Mouse (Mus musculus) intestine, embryonic 14.5 days (tissue): ENCODE measurements at regions not wholly inside any gene's neighbourhood (a gene's known extent, or its start where the extent isn't known, plus 50 kb on each side); places are given as distances from the start of the nearest gene placed in this dataset.

Experiments used
- ATAC-seq: fragments of 200-750 bp; cut with Nextera tagmentation; replicated peaks from 2 replicates; pipeline ENCODE4 v1.8.0; 2017; ENCODE audit warnings: low read depth, moderate number of reproducible peaks, moderate TSS enrichment, moderate library complexity; ENCODE audit not compliant: low FRiP score, low TSS enrichment
- DNase-seq: peaks from one replicate; pipeline ENCODE4 v3.0.0-alpha.2; 2018; ENCODE audit warnings: low spot score
- H3K27ac ChIP-seq: fragments of 300-500 bp; sonication (generic); 2 replicates; pipeline ENCODE4 v1.5.1; 2014; ENCODE audit warnings: low read depth, mild to moderate bottlenecking, control low read depth
- H3K27me3 ChIP-seq: fragments of 300-500 bp; sonication (generic); replicated peaks from 2 replicates; pipeline ENCODE4 v1.6.1; 2014; ENCODE audit warnings: low read length, control low read depth; ENCODE audit not compliant: control insufficient read depth, insufficient read depth
- H3K36me3 ChIP-seq: fragments of 300-500 bp; sonication (generic); 2 replicates; pipeline ENCODE4 v1.6.1; 2014; ENCODE audit warnings: low read length, control low read depth; ENCODE audit not compliant: control insufficient read depth, insufficient read depth
- H3K4me1 ChIP-seq: fragments of 300-500 bp; sonication (generic); replicated peaks from 2 replicates; pipeline ENCODE4 v1.6.1; 2014; ENCODE audit warnings: low read length, control low read depth, mixed read lengths; ENCODE audit not compliant: control insufficient read depth, insufficient read depth
- H3K4me2 ChIP-seq: fragments of 300-500 bp; sonication (generic); 2 replicates; pipeline ENCODE4 v1.6.1; 2014; ENCODE audit warnings: low read length
- H3K4me3 ChIP-seq: fragments of 300-500 bp; sonication (generic); 2 replicates; pipeline ENCODE4 v1.5.1; 2014; ENCODE audit warnings: low read depth, low read length, control low read depth, mixed read lengths
- H3K9ac ChIP-seq: fragments of 300-500 bp; sonication (generic); 2 replicates; pipeline ENCODE4 v1.6.1; 2014; ENCODE audit warnings: mild to moderate bottlenecking, low read length
- H3K9me3 ChIP-seq: fragments of 300-500 bp; sonication (generic); 2 replicates; pipeline ENCODE4 v1.6.1; 2016; ENCODE audit warnings: low read length, control low read depth; ENCODE audit not compliant: control insufficient read depth
- WGBS: fragments of 180-500 bp; shearing (Covaris S2); extraction: QIAGEN DNeasy Blood & Tissue Kit; methylation state at CpG from one replicate; pipeline ENCODE4 v1.1.7; 2014; 5-methylcytosine and 5-hydroxymethylcytosine counted together

DNA sequence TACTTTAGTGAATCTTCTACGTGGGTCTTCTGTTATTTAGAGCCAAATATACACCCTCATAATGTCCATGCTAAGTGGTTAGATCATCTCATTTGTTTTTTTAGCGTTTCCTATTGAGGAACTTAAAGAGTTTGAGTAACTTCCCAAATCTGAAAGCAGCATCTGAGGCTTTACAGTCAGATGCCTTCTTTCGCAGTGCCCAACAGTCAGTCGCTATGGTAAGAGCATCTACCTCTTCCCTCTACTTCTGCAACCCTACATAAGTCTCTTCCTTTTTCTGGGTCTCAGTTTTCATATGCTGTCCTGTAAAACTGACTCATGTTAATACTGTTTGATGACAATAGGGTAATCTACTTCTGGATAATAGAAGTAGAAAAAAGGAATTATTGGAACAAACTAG is 146.8 kb downstream of the Ktn1 start:
- no peak overlapping the region for H3K9ac ChIP-seq
- 0 out of 2 replicates have a peak, but pooled peaks cover 3% of the 10 kb centered on the region for H3K27me3 ChIP-seq
- no peak overlapping the region for H3K4me3 ChIP-seq
- ATAC-seq (no peak), DNase-seq (no peak)
- 86% methylated on average over 4 of the region's 4 CpGs for WGBS
- no peaks in the 10 kb centered on the region for H3K9me3 ChIP-seq
- no peaks in the 10 kb centered on the region for H3K36me3 ChIP-seq
- H3K4me1 ChIP-seq = 0 out of 2 replicates have a peak, but pooled peaks cover 5% of the 10 kb centered on the region
- H3K27ac ChIP-seq = no peak overlapping the region
- no peak overlapping the region for H3K4me2 ChIP-seq

DNA sequence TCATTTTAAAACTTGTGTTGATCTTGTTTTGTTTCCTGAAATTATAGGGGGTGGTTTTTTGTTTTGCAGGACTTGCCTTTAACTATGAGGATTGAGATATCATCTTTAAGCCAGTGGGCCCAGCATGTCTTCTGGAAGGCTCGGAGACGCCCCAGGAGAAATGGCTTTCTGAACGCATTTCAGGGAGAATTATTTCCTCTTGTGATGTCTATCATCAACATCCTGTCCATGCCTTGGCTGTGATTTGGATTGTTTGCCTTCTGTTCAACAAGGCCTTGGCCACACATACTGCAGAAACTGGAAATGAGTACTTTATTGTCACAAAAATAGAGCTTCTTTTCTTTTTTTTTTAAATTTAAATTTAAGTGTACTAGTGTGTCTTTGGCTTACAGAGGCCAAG is 150.0 kb downstream of the Ktn1 start:
- H3K36me3 ChIP-seq = no peaks in the 10 kb centered on the region
- H3K4me2 ChIP-seq = no peak overlapping the region
- H3K4me1 ChIP-seq = 0 out of 2 replicates have a peak, but pooled peaks cover 5% of the 10 kb centered on the region
- 62% methylated on average over 3 of the region's 3 CpGs for WGBS
- DNase-seq (no peak), ATAC-seq (no peak)
- H3K9me3 ChIP-seq = no peaks in the 10 kb centered on the region
- H3K27me3 ChIP-seq = 0 out of 2 replicates have a peak, but pooled peaks cover 3% of the 10 kb centered on the region
- H3K9ac ChIP-seq = no peak overlapping the region
- H3K27ac ChIP-seq = no peak overlapping the region
- H3K4me3 ChIP-seq = no peak overlapping the region

DNA sequence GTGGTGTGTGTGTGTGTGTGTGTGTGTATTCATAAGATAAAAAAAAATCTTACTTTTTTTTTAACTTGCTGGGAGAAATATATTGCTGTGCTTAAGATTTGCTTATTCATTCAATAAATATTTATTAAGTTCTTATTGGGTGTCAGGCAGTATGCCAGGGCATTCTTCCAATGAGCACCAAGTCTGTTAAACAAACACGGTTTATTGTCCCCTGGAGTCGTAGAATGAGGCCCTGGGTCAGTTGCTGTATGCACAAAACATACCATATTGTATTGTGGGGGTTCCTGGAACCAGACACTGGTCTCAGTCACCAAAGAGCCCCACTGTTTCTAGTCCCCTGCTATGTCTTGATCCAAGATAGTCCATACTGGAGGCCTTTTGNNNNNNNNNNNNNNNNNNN is 151.3 kb downstream of the Ktn1 start:
- no peaks in the 10 kb centered on the region for H3K36me3 ChIP-seq
- H3K27ac ChIP-seq = no peak overlapping the region
- H3K4me1 ChIP-seq = 0 out of 2 replicates have a peak, but pooled peaks cover 5% of the 10 kb centered on the region
- H3K4me3 ChIP-seq = no peak overlapping the region
- DNase-seq (no peak), ATAC-seq (no peak)
- H3K9ac ChIP-seq = no peak overlapping the region
- H3K27me3 ChIP-seq = 0 out of 2 replicates have a peak, but pooled peaks cover 3% of the 10 kb centered on the region
- 14% methylated on average over 2 of the region's 2 CpGs for WGBS
- no peaks in the 10 kb centered on the region for H3K9me3 ChIP-seq
- no peak overlapping the region for H3K4me2 ChIP-seq

DNA sequence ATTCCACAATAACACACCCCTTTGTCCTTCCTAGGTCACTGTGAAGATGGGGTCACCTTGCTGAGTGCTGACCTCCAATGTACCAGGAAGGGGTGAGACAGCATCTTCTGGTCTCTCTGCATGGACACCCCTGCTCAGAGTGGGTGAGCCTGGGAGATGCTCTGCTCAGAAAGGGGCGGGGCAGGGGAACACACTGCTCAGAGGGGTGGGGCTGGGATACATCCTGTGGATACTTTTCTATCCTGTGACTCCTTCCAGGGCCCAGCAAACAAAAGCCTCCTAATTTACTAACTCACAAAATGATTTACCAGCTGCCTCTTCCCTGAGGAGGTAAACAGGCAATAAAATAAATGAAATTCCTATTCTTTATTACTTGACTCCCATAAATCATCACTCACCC is 157.0 kb downstream of the Ktn1 start:
- WGBS = 69% methylated on average over 1 of the region's 1 CpGs
- DNase-seq (no peak), ATAC-seq (no peak)
- H3K4me2 ChIP-seq = no peak overlapping the region
- no peaks in the 10 kb centered on the region for H3K4me1 ChIP-seq
- no peaks in the 10 kb centered on the region for H3K27me3 ChIP-seq
- no peak overlapping the region for H3K9ac ChIP-seq
- H3K4me3 ChIP-seq = no peak overlapping the region
- H3K9me3 ChIP-seq = no peaks in the 10 kb centered on the region
- H3K36me3 ChIP-seq = no peaks in the 10 kb centered on the region
- H3K27ac ChIP-seq = no peak overlapping the region

DNA sequence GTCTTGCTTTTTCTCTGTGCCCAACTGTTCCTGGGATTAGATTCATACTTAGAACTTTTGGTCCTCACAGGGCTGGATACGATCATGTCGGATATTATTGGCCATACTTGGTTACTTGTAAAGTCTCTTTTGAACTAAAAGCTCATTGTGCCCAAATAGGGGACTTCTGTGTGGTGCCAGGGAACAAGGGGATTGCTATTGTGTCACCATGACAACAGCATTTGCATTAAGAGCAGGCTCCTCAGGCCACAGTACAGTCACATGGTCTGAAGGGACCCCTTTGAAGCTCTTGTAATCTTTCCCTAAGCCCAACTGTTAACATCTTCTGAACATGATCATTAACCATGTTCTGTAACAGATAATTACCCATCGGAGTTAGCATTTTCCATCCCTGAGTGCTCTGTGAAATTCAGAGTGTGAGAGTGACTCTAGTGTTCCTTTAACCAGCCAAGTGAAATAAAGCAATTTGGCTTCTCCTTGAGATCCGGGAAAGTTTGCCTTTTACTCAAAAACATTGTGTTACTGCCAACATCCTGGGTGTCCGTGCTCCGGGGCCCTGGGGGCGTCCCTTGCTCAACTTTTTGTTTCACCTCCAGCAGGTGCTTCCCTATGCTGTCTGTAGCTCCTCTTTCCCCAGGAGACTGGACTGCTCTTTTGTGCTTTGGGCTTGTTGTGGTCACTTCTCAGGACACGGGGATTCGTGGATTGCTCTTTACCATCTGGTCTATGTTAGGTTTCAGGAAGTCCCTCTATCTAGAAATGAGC is 157.7 kb downstream of the Ktn1 start:
- no peak for DNase-seq
- Histone ChIP-seq H3K9ac (no peak overlapping the region), H3K27ac (no peak overlapping the region), H3K4me1 (no peaks in the 10 kb centered on the region), H3K27me3 (no peaks in the 10 kb centered on the region), H3K36me3 (no peaks in the 10 kb centered on the region), H3K9me3 (no peaks in the 10 kb centered on the region), H3K4me2 (no peak overlapping the region), H3K4me3 (no peak overlapping the region)
- WGBS = 62% methylated on average over 9 of the region's 9 CpGs
- ATAC-seq = no peak

DNA sequence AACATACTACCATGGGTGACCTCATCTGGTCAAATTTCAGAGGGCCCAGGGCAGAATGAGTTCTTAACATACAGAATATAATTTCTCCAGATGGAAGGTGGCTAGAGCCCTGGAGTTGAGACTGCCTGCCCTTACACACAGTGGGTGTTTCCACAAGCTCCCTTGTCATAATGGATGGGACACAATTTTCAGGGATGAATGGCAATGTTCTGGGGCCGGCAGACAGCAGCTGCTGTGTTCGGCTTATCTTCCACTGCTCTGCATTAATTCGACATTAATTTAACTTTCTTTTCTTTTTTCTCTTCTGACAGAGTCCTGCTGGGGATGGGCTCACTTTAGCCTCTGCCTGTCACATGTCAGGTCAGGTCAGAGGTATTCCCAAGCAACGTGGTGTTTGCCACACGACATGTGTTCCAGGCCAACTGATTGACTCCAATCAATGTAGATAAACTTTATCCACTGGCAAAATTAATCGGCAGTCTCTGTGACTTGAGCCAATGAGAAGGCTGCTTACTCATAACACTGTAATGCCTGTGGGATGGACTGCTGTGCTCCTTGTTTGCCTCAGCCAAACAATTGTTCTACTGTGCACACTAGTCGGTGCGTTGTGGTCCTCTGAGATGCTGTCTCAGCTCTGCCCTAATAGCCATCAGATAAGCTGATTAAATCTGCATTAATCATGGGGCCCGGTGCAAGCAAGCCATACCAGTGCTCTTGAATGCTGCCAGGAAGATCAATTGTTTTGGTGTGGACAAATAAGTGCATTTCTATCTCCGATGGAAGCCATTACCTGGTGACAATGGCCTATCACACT is 160.1 kb downstream of the Ktn1 start:
- 60% methylated on average over 10 of the region's 10 CpGs for WGBS
- no peaks in the 10 kb centered on the region for H3K36me3 ChIP-seq
- DNase-seq = no peak
- H3K27ac ChIP-seq = no peak overlapping the region
- H3K9ac ChIP-seq = no peak overlapping the region
- no peak overlapping the region for H3K4me3 ChIP-seq
- H3K4me2 ChIP-seq = no peak overlapping the region
- peak; percentile 62; the same call in 1 of the 2 replicates for ATAC-seq
- H3K9me3 ChIP-seq = no peaks in the 10 kb centered on the region
- no peaks in the 10 kb centered on the region for H3K27me3 ChIP-seq
- H3K4me1 ChIP-seq = no peaks in the 10 kb centered on the region

DNA sequence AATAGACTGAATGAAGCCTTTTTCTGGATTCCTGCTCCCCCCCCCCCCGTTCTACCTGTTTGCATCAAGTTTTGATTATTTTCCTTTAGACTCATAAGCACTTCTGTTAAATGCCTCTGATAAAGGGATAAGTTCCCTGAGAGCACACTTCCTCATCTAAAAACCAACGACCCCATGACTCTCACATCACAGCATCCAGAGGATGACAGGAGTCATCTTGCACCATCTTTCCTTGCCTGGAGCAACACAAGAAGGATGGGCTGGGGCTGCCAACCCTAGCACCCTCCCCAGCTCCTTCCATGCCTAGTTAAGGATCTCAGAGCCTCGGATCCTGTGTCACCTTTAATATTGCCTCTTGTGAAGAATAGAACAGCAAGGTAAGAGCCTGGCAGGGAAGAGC is 170.0 kb downstream of the Ktn1 start:
- Histone ChIP-seq H3K27me3 (no peaks in the 10 kb centered on the region), H3K27ac (no peak overlapping the region), H3K4me1 (peaks cover 1% of the 10 kb centered on the region; the same call in 1 of the 2 replicates), H3K36me3 (no peaks in the 10 kb centered on the region), H3K4me2 (no peak overlapping the region), H3K9me3 (no peaks in the 10 kb centered on the region), H3K9ac (no peak overlapping the region), H3K4me3 (no peak overlapping the region)
- DNase-seq = no peak
- 75% methylated on average over 3 of the region's 3 CpGs for WGBS
- no peak for ATAC-seq

DNA sequence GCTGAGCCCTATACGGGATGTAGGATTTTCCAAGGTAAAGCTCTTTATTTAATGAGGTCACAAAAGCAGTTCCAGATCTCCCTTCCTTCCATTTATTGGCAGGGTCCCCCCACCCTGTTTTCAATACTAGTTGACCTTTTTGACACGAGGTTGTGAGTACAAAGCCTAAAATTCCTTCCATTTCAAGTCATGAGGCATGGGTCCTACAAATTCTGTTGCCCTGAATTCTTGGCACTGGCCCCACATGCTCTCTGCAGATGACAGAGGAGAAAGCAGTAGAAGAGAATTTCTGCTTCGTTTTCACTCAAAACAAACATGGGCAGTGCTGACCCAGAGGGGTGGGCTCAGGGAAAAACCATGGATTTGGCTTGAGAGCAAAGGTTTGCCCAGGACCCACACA is 170.4 kb downstream of the Ktn1 start:
- Histone ChIP-seq H3K9me3 (no peaks in the 10 kb centered on the region), H3K36me3 (no peaks in the 10 kb centered on the region), H3K27ac (no peak overlapping the region), H3K4me1 (peaks cover 4% of the 10 kb centered on the region; the same call in 1 of the 2 replicates), H3K4me3 (no peak overlapping the region), H3K9ac (no peak overlapping the region), H3K27me3 (no peaks in the 10 kb centered on the region), H3K4me2 (no peak overlapping the region)
- ATAC-seq (no peak), DNase-seq (no peak)
- WGBS = 67% methylated on average over 3 of the region's 3 CpGs
